Comparison of ENCODE assay signal across 13 mouse cellular contexts in the genomic region with DNA sequence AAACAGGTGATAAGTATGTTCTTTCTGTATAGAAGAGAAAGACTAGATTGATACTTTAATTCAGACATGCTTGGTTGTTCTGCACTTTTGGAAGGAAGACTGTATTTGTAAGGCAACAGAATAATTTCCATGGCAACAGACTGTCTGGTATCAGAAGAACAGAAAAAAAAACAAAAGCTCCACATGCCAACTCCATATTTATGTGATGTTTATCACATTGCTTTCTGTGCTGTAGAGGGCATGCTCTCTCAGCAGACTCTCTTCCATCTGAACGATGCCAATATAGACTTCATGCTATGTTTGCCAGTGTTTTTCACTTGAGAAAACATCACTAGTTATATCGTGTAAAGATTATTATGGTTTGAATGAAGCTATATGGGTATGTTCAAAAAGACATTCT.
"Had no signal": no experiment of that assay in that cellular context is flagged by ENCODE, and none has a peak within 500 bp of the region (broad histone marks: within the 10 kb centered on the region; RNA-seq: fewer than 3 reads in every experiment).

No protein-coding gene starts in this region.

- DNase-seq: kidney, adult 8-10 months; kidney, postnatal 25 days; lung, adult 2 months; lung, postnatal 36 days; right cerebral cortex, postnatal 14 days; thymus, postnatal 4 days had no signal

- H3K9me3 ChIP-seq: limb, embryonic 10.5 days; liver, embryonic 15.5 days; stomach, embryonic 15.5 days had no signal

- H3K4me3 ChIP-seq: left cerebral cortex, adult 2 months; limb, embryonic 10.5 days; liver, embryonic 15.5 days; stomach, embryonic 15.5 days had no signal

- H3K27ac ChIP-seq: left cerebral cortex, adult 2 months; limb, embryonic 10.5 days; liver, embryonic 15.5 days; stomach, embryonic 15.5 days had no signal

- ATAC-seq: lung, postnatal 0 days; midbrain, embryonic 16.5 days had no signal

- H3K4me2 ChIP-seq: liver, embryonic 11.5 days; liver, embryonic 15.5 days; stomach, embryonic 15.5 days had no signal

- H3K27me3 ChIP-seq: liver, embryonic 15.5 days; stomach, embryonic 15.5 days had no signal

- H3K4me1 ChIP-seq: limb, embryonic 10.5 days; liver, embryonic 15.5 days; stomach, embryonic 15.5 days had no signal

- H3K9ac ChIP-seq: liver, embryonic 15.5 days; stomach, embryonic 15.5 days had no signal

- H3K36me3 ChIP-seq: limb, embryonic 10.5 days; liver, embryonic 15.5 days; stomach, embryonic 15.5 days had no signal
